Mouse (Mus musculus) midbrain, postnatal 0 days (tissue): ENCODE data around the gene Rpn2. TPM values are rescaled to one million over a fixed set of nuclear protein-coding genes. Genes with fewer than 3 reads are reported as not detected.

Experiments used
- ATAC-seq: fragments of 200-750 bp; cut with Nextera tagmentation; 2 replicates; pipeline ENCODE4 v1.8.0; 2017; ENCODE audit warnings: moderate number of reproducible peaks, mild to moderate bottlenecking, moderate TSS enrichment, moderate library complexity; ENCODE audit not compliant: low FRiP score
- DNase-seq: peaks from one replicate; pipeline ENCODE4 v3.0.0-alpha.2; 2015; ENCODE audit warnings: low spot score
- H3K27ac ChIP-seq: fragments of 300-500 bp; sonication (generic); 2 replicates; pipeline ENCODE4 v1.5.1; 2014; ENCODE audit warnings: low read depth, mild to moderate bottlenecking, low read length, mixed read lengths
- H3K27me3 ChIP-seq: fragments of 300-500 bp; sonication (generic); 2 replicates; pipeline ENCODE4 v1.6.1; 2014; ENCODE audit warnings: low read length, control low read depth, mixed read lengths; ENCODE audit not compliant: insufficient read depth
- H3K36me3 ChIP-seq: fragments of 300-500 bp; sonication (generic); 2 replicates; pipeline ENCODE4 v1.6.1; 2014; ENCODE audit warnings: low read length, control low read depth, mixed read lengths; ENCODE audit not compliant: insufficient read depth
- H3K4me1 ChIP-seq: fragments of 300-500 bp; sonication (generic); 2 replicates; pipeline ENCODE4 v1.6.1; 2014; ENCODE audit warnings: mild to moderate bottlenecking, control low read depth, antibody characterized with exemption, low read length, mixed read lengths; ENCODE audit not compliant: insufficient read depth
- H3K4me2 ChIP-seq: fragments of 300-500 bp; sonication (generic); 2 replicates; pipeline ENCODE4 v1.6.1; 2014; ENCODE audit warnings: low read depth, mild to moderate bottlenecking, low read length, mixed read lengths; ENCODE audit not compliant: poor library complexity, severe bottlenecking
- H3K4me3 ChIP-seq: fragments of 300-500 bp; sonication (generic); 2 replicates; pipeline ENCODE4 v1.5.1; 2014; ENCODE audit warnings: low read depth, mild to moderate bottlenecking, low read length, moderate library complexity
- H3K9ac ChIP-seq: fragments of 300-500 bp; sonication (generic); replicated peaks from 2 replicates; pipeline ENCODE4 v1.6.1; 2014; ENCODE audit warnings: mild to moderate bottlenecking, low read length, moderate library complexity, mixed read lengths; ENCODE audit not compliant: poor library complexity, severe bottlenecking
- H3K9me3 ChIP-seq: fragments of 300-500 bp; sonication (generic); 2 replicates; pipeline ENCODE4 v1.6.1; 2016; ENCODE audit warnings: low read length, control low read depth
- CTCF ChIP-seq: IDR thresholded peaks from 2 replicates; pipeline ENCODE4 v1.5.1; 2016; ENCODE audit warnings: antibody characterized with exemption, mild to moderate bottlenecking
- WGBS: fragments of 180-500 bp; shearing (Covaris S2); extraction: QIAGEN DNeasy Blood & Tissue Kit; methylation state at CpG from one replicate; pipeline ENCODE4 v1.1.7; 2014; 5-methylcytosine and 5-hydroxymethylcytosine counted together
- polyA plus RNA-seq: library from polyadenylated mRNA; unstranded; fragments of >200 nt; fragmentation: Nextera tagmentation; extraction: Ambion mirVana; gene quantifications from 2 replicates; pipeline ENCODE4 v1.2.1, GENCODE M21; 2015
- total RNA-seq: library from RNA; depleted of rRNA; stranded (reverse); fragments of >200 nt; gene quantifications from 2 replicates; pipeline ENCODE4 v1.2.3, GENCODE M21; 2014; rRNA removed

Gene Rpn2
- total RNA-seq (233 and 242 TPM in 2 replicates), polyA plus RNA-seq (193 and 204 TPM in 2 replicates)

DNA sequence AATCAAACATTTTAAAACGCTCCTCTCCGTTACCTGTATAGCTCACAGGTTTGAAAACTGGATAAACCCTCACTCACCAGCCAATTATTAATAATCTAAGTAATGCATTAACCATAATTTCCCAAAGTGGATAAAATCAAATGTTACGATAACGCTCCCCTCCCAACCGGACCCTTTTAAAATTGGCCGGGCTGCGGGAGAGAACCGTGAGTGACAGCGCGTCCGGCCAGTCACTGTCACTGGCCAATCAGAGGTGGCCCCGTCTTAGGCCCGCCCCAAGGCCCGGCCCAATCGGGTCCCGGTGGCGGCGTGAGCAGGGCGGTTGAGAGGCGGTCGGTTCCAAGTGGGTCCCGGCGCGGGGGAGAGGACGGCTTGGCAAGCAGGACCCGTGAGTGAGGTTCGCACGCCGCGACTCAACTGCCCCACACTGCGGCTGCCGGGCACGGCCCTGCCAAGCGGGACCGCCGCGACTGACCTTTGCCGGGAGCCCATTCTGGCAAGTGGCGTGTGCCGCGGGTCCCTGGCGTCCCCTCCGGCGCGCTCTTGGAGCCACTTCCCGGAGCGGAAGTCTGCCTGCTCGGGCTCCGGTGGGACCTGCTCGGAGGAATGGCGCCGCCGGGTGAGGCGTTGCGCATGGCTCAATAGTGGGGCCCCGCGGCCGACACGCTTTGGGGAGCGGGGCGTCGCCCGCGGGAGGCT lies at the start of gene Rpn2:
Gene Rpn2, plus strand, starts transcription at position 301 of the 699 bp plus-strand sequence.
- ATAC-seq: peak; percentile 99
- WGBS: 1% methylated on average over 55 of the region's 64 CpGs
- Histone ChIP-seq H3K27ac (peak within 1 kb of the TSS; percentile 91), H3K4me3 (peak within 1 kb of the TSS; percentile 95), H3K4me2 (peak within 1 kb of the TSS; percentile 66), H3K27me3 (no peaks in the 10 kb centered on the region), H3K36me3 (peaks cover 5% of the 10 kb centered on the region; the same call in 1 of the 2 replicates), H3K4me1 (peaks cover 11% of the 10 kb centered on the region), H3K9ac (peak within 1 kb of the TSS; percentile 87), H3K9me3 (no peaks in the 10 kb centered on the region)
- peak; percentile 97 for DNase-seq
- TF ChIP-seq CTCF: 0 out of 2 replicates have a peak, but pooled peaks have one; percentile 17

DNA sequence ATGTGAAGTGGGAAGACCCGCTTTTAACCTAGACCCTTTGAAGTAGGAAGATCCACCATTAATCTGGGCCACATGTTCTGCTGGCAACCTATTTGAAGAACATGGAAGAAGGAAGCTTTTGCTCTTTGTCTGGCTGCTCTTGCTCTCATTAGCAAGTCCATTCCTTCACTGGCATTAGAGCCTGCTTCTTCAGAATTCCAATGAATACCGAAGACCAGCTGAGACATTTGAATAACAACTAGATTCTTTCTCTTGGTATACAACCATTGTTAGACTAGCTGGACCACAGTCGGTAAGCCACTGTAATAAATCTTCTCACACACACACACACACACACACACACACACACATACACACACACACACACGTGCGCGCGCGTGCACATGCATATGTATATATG lies 42.9 kb upstream of the Rpn2 start:
- Histone ChIP-seq H3K4me1 (no peaks in the 10 kb centered on the region), H3K4me3 (no peak overlapping the region), H3K4me2 (no peak overlapping the region), H3K36me3 (no peaks in the 10 kb centered on the region), H3K27ac (no peak overlapping the region), H3K9ac (no peak overlapping the region), H3K27me3 (no peaks in the 10 kb centered on the region), H3K9me3 (no peaks in the 10 kb centered on the region)
- no peak for ATAC-seq
- WGBS: 78% methylated on average over 8 of the region's 8 CpGs
- no peak for DNase-seq
- no peak for TF ChIP-seq CTCF

DNA sequence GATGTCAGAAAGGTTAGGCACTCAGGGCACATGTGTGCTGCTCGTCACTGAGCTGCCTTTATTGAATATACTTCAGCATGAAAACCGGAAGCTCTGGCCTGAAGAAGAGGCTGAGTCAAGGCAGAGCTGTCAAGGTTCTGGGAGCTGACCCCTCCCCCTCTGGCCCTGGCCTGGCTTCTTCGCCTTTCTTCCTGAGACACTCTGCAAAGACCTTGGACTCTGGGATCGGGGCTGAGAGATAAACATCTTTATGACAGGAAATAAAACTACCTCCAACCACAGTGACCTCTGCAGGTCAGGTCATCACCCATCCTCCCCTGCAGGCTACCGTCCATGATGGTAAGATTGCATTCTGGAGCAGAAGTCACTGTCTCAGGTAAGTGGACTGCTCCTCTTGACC lies 33.8 kb upstream of the Rpn2 start:
- no peak overlapping the region for H3K27ac ChIP-seq
- TF ChIP-seq CTCF: no peak
- no peaks in the 10 kb centered on the region for H3K4me1 ChIP-seq
- no peaks in the 10 kb centered on the region for H3K36me3 ChIP-seq
- 60% methylated on average over 5 of the region's 5 CpGs for WGBS
- H3K4me3 ChIP-seq: no peak overlapping the region
- no peak overlapping the region for H3K9ac ChIP-seq
- H3K4me2 ChIP-seq: no peak overlapping the region
- no peak for ATAC-seq
- no peaks in the 10 kb centered on the region for H3K9me3 ChIP-seq
- no peaks in the 10 kb centered on the region for H3K27me3 ChIP-seq
- no peak for DNase-seq

DNA sequence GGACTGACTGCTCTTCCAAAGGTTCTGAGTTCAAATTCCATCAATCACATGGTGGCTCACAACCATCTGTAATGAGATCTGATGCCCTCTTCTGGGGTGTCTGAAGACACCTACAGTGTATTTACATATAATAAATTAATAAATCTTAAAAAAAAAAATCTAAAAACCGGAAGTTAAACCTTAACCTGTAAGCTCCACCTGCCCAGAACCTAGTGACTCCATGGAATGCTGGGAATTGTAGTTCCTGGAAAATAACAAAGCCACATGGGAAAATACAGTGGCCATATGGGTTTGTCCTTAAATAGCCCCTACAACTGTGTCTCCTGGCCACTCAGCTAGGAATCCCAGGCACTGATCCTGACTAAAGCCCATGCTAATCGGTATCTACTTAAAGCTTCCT lies 33.2 kb upstream of the Rpn2 start:
- DNase-seq: no peak
- 78% methylated on average over 2 of the region's 2 CpGs for WGBS
- Histone ChIP-seq H3K9me3 (no peaks in the 10 kb centered on the region), H3K27me3 (no peaks in the 10 kb centered on the region), H3K4me1 (no peaks in the 10 kb centered on the region), H3K36me3 (no peaks in the 10 kb centered on the region), H3K9ac (no peak overlapping the region), H3K4me3 (no peak overlapping the region), H3K4me2 (no peak overlapping the region), H3K27ac (no peak overlapping the region)
- no peak for TF ChIP-seq CTCF
- ATAC-seq: no peak

DNA sequence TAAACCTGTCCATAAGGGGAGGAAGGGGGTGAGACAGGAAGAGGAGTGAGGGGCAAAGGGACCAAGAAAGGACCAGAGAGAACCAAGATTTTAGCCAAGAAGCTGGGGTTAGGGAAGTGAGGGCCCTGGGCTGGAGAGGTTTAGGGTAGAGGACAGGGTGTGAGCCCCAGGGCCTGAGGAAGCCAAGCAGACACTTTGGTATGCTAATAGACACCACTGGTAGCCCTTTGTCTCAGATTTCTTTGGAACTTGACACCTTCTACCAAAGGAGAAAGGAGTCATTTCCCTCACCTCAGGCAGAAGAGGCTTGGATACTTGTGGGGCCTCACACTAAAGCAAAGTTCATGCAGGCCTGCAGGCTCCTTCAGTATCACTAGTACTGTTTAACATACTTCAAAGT lies 30.7 kb upstream of the Rpn2 start:
- H3K27me3 ChIP-seq: no peaks in the 10 kb centered on the region
- no peak overlapping the region for H3K27ac ChIP-seq
- ATAC-seq (no peak), DNase-seq (no peak)
- no peak for TF ChIP-seq CTCF
- no peaks in the 10 kb centered on the region for H3K9me3 ChIP-seq
- H3K9ac ChIP-seq: no peak overlapping the region
- no peaks in the 10 kb centered on the region for H3K36me3 ChIP-seq
- H3K4me3 ChIP-seq: no peak overlapping the region
- H3K4me2 ChIP-seq: no peak overlapping the region
- no peaks in the 10 kb centered on the region for H3K4me1 ChIP-seq

DNA sequence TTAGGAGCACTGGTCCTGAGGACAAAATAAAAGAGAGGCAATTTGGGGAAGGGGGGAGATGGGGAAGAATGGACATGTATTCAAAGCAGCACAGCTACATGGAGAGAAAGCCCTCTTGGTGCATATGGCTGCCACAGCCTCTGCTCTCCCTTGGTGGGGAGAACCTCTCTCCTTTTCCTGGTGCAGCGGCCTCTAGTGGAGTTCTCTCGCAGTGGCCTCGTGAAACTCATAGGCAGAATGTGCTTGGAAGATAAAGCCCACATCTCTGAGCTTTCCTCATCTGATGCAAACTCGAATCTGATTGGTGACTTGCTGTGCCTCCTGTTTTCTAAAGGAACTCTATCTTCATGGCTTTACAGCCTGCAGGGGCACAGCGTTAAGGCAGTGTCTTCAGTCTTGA lies 19.1 kb upstream of the Rpn2 start:
- ATAC-seq: no peak
- H3K9me3 ChIP-seq: no peaks in the 10 kb centered on the region
- peak; percentile 73 for TF ChIP-seq CTCF
- H3K4me2 ChIP-seq: no peak overlapping the region
- H3K4me1 ChIP-seq: no peaks in the 10 kb centered on the region
- WGBS: 5% methylated on average over 5 of the region's 5 CpGs
- no peak overlapping the region for H3K9ac ChIP-seq
- no peak overlapping the region for H3K4me3 ChIP-seq
- DNase-seq: peak; percentile 65
- H3K27me3 ChIP-seq: no peaks in the 10 kb centered on the region
- H3K36me3 ChIP-seq: no peaks in the 10 kb centered on the region
- H3K27ac ChIP-seq: no peak overlapping the region
